Mouse (Mus musculus) ES-E14 (cell line): ENCODE results near the gene Pqlc3.

Experiments used
- CHD2 ChIP-seq: IDR thresholded peaks from 2 replicates; pipeline ENCODE4 v1.6.1; 2014; ENCODE audit warnings: mild to moderate bottlenecking, low read depth, low read length, inconsistent platforms
- HCFC1 ChIP-seq: IDR thresholded peaks from 2 replicates; pipeline ENCODE4 v1.6.1; 2012; ENCODE audit warnings: low read length, inconsistent platforms, borderline replicate concordance; ENCODE audit not compliant: insufficient read depth
- MAFK ChIP-seq: IDR thresholded peaks from 2 replicates; pipeline ENCODE4 v1.6.1; 2014; ENCODE audit warnings: mild to moderate bottlenecking, low read depth, low read length, inconsistent platforms; ENCODE audit not compliant: insufficient read depth
- ZC3H11A ChIP-seq: IDR thresholded peaks from 2 replicates; pipeline ENCODE4 v1.6.1; 2012; ENCODE audit warnings: low read depth, mild to moderate bottlenecking, inconsistent platforms, low read length, borderline replicate concordance
- ZNF384 ChIP-seq: IDR thresholded peaks from 2 replicates; pipeline ENCODE4 v1.6.1; 2012; ENCODE audit warnings: low read depth, low read length, inconsistent platforms

DNA sequence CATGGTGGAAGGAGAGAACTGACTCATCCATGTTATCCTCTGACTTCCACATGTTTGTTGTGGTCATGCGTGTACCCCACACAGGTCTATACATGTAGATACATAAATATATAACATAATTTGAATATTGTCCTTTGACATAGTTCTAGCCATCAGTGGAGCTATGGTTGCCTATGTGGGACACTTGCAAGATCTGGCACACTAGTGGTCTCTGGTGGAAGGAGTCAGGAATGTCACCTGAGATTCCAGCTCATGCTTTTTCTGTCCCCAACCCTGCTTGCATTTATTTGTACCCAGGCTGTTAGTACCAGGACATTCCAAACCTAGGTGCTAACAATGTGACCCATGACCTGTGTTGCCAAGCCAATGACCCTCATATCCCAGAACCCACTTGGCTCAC is 49.6 kb upstream of the Pqlc3 start:
- no peak for TF ChIP-seq MAFK
- TF ChIP-seq ZNF384 = no peak
- no peak for TF ChIP-seq ZC3H11A
- no peak for TF ChIP-seq CHD2
- no peak for TF ChIP-seq HCFC1
